Mouse (Mus musculus) urinary bladder, postnatal 4 days (tissue): ENCODE data around the gene Cgnl1.

Experiments
- DNase-seq, 2 experiments: peaks; one replicate each; pipeline ENCODE4 v3.0.0; 2021 to 2022; ENCODE audit warnings: low spot score in 2 of 2

Cgnl1 gene

DNA sequence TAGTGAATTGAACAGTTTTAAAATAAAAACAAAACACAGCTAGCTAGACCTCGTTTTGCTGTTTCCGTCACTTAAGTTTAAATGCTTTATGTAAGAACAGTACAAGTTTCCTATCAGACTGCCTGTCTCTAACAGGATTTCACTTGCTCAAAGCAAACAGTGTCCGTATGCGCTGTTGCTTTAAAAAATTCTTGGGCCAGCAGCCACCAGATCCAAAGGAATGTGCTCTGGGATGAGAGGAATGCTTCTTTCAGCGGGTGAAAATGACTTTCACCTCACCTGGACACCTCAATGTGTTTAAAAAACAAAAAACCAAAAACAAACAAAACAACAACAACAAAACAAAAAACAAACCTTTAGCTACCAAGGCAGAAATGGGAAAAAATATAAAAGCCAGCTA is 54.4 kb downstream of the Cgnl1 start:
- no peak for DNase-seq

DNA sequence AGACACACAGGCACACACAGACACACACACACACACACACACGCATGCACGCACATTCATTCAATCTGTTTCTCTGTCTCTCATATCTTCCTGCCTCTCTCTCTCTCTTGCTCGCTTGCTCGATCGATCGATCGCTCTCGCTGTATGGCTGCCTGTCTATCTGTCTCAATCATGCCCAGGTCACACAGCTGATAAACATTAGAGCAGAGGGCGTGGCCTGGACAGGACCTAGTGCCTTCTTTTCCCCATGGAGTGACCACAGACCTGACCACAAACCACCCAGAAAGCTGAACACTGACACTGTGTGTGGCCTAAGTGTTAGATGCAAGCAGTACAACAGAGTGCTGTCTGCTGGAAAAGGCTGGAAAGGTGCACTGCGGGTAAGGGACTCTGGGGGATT is 60.6 kb downstream of the Cgnl1 start:
- no peak for DNase-seq

DNA sequence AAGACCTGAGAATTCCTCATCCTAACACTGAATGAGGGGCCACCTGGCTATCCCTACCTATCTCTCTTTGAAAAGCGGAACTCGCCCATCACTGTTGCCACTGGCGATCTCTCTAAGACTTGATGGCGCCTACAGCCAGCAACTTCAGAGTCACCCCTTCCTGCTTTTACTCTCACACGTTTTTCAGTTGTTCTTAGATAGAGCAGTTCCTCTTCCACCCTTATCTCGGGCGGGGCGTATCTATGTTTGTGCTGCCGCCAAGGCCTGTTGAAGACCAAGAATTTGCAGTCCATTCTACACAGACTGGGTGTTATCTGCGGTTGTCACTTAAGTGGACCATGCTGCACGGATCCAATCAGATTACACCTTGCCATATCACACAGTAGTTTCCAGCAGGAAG is 62.2 kb downstream of the Cgnl1 start:
- no peak for DNase-seq

DNA sequence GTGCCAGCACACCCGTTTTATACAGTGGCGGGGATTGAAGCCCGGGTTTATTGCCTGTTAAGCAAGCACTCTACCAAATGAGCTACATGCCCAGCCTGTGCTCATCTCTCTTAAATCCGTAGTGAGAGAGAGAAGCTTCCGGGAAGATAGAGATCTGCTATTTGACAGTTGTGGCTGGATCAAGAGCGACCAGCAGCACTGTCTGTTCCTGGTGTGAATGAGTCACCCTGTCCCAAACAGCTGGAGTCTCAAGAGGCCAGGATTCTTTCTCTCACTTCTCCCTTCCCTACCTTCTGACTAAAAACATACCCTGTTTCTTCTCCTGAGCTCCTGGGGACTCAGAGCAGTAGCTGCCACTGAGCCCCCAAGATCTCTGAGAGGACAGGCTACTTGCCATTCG is 63.4 kb downstream of the Cgnl1 start:
- DNase-seq: no peak

DNA sequence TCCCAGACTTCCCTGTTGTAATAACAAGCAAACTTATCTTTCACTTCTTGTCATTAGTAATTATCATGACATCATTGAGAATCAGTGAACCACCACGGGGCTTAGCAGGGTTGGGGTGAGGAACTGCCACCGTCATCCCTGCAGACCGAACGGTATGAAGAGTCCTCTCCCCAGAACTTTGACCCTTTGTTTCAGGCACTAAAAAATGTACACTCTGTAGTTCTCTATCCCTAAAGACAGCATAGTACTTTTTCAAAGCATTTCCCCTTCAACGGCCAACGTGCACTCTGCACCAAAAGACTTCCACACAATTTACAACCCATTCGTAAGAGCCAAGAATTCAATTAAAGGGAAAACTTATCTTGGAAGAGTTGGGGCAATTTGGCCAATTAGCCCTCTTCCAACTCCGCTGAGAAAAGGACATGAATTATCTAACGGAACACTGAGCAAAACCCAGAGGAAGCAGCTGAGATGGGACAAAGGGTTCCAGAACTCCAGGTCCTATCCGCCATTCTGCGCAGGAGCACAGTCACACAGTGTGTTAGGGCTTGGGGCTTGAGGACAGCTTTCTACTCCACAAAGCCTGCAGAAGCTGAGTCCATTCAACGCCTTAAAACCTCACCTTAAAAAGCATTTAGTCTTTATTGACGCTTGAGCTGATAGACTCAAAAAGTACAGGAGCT is 66.9 kb downstream of the Cgnl1 start:
- no peak for DNase-seq

DNA sequence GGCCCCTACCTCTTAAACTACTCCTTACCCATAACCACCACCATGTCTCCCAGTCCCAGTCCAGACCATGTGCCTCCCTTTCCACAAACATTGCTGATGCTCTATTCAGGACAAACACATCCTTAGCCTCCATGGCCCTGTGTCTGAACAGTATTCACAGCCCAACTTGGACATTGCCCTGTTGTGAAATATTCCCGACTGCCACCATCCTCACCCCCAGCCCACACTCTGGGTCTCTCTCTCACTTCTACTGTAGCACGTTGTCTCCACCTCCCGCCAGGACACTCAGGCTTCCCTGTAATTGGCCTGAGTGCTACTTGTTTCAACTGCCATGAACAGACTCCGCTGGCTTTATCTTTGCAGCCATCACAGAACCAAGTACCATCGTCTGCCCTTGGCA is 72.3 kb downstream of the Cgnl1 start:
- no peak for DNase-seq

DNA sequence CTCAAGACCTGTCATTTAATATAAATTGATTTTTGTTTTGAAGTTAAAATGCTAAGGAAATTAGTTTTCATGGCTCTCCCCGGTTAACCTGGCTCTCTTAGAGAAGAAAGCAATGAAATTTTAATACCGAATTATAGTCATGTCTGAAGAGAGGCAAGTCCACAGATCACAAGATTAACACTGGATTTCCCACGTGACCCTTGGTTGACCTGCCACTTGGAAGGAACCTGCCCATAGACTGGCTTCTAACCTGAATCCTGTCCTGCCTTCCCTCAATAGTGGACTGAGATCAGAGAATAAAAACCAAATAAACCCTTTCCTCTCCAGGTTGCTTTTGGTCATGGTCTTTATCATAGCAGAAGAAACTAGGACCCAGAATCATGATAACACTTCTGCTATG is 73.3 kb downstream of the Cgnl1 start:
- DNase-seq: no peak

DNA sequence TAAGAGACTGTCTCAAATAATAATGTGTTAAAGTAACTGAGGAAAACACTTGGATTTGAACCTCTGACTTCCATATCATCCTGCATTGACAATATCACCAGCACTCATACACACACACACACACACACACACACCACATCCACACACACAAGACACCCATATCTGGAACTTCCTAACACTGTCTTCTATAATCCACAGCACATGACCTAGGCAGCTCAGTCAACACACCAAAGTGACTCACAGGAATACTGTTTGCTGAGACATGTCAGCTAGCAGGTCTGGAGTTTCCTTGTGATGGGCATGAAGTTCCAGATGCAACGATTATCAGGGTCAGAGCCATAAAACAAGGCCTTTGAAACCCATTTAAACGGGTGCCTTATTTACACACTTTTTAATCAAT is 74.2 kb downstream of the Cgnl1 start:
- DNase-seq: no peak

DNA sequence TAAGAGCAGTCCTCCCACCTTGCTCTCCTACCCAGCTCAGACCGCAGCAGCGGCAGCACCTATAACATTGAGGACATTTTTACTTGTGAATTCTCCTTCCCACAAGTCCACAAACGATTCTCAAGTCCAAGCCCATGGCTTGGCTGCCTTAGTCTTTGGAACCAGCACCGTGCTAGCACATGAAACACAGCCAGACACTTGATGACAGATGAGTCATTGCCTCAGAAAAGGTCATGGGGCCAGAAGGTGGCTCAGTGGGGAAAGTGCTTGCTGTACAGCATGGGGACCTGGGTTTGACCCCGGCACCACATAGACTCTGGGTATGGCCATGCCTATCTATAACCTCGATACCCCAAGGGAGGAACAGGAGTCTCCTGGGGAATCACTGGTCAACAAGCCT is 74.6 kb downstream of the Cgnl1 start:
- no peak for DNase-seq

DNA sequence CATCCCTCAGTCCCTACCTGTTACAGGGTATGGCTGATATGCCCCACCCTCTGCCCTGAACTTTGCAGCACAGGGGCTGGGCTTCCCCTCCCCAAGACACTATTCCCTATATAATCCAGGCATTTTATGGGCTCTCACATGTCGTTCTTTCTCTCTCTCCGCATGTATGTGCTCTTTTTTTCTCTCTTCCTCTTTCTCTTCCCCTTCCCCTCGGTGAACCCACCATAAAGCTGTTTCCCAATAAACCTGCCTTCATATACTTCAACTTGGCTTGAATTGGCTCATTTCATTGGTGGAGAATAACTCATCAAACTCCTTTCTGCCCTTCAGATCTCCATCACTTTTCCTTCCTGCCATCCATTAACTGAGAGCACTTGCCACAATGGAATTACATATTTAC is 76.3 kb downstream of the Cgnl1 start:
- DNase-seq: no peak

DNA sequence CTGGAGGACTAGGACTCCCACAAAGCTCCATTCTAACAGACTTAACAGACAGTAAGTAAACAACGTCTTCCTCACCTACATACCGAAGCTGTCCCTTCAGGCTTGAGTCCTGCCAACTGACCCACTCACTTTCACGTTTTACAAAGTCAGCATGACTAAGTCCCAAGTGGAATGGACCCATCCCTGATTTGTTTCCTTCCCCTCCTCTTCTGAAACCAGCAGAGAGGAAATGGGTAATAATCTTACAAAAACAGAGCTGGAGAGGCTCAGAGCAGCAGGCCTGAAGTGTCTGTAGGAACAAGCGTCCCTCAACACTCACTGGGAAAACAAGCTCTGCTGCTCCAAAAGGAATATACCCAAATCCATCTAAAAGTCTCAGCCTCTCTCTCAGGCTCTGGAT is 77.2 kb downstream of the Cgnl1 start:
- DNase-seq: no peak

DNA sequence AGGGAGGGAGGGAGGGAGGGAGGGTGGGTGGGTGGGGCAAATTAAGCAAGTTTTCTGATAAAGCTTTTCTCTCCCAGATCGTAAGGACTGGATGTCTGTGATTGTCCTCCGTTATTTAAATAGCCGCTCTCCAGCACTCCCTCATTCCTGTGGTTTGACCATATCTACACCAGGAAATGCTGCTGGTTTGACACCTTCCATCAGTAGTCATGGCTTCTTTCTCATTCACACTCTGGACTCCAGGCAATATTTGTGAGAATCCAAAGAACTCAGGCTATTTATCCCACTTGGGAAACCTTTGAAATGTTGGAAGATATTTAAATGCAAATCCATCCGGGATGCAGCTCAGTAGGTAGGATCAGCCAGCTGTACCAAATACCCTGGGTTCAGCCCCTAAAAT is 77.6 kb downstream of the Cgnl1 start:
- no peak for DNase-seq

DNA sequence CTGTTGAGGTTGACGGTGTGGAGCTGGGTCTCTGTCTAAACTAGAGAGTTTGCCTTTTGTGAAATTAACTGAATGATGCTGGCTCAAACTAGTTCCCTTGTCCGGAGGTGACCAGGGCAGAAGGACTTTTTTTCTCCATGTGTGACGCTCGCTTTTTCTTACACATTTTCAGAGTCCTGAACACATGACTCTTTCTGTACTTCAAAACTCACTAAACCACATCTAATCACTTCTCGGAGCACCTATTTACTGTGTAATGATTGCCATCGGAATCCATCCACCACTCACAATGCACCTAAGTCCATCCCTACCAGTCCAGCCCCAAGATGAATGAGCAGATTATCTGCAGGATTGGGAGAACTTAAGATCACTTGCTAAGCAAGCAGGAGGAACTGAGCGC is 79.2 kb downstream of the Cgnl1 start:
- DNase-seq: no peak

DNA sequence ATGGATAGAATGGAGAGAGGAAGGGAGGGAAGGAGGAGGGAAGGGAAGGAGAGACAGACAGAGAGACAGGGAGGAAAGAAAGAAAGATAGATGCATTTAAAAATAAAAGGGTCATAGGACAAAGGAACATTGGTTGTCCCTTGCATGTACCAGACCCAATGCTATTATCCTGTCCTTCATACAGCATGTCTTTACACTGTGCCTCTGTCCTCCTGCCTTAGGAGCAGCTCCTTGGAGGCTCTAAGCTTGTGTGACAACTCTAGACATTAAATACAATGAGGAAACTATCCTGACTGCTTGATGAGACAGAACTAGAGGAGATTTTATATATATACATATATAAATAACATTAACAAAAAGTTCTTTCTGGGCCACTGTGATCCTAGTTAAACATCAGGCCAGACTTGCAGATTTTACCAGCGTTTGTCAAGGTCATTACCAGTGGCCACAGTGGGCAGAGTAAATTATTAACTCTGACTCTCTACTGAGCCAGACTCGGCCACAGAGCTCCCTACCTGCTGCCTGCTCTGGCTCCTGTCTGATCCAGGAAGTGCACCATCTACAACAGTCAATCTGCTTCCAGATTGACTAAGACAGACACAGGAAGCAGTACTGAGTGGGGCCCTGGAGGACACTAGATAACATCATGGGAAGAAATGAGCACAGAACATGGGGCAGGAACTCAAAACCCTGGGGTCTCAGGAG is 81.9 kb downstream of the Cgnl1 start:
- no peak for DNase-seq

DNA sequence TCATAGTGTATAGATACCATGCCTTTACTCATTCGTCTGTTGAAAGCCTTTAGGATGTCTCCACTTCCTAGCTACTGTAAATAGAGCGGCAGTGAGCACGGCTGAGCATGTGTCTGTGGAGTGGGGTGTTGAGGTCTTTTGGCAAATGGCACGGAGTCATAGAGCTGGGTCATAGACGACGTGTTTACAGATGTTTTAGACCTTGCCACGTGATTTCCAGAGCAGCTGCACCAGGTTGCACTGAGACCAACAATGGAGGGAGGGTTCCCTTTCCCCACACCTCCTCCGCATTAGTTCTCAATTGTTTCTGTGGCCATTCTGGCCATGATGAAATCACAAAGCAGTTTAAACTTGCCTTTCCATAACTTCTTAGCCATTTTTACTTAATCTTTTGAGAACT is 84.9 kb downstream of the Cgnl1 start:
- DNase-seq: no peak

DNA sequence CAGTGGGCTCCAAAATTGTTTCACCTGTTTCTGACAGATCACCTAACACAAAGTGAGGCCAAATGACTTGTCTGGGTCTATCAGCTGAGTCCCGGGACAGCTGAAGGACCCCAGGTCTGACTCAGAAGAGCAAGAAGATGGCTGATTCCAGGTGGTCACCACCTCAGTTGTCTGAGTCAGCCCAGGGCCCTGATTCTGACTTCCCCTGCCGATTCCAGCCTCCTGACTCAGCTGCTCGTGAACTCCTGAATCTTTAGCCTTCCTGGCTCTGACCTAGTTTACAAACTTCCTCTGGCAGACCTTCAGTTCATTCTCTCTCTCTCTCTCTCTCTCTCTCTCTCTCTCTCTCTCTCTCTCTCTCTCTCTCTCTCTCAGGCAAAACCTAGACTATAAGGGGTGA is 86.6 kb downstream of the Cgnl1 start:
- no peak for DNase-seq

DNA sequence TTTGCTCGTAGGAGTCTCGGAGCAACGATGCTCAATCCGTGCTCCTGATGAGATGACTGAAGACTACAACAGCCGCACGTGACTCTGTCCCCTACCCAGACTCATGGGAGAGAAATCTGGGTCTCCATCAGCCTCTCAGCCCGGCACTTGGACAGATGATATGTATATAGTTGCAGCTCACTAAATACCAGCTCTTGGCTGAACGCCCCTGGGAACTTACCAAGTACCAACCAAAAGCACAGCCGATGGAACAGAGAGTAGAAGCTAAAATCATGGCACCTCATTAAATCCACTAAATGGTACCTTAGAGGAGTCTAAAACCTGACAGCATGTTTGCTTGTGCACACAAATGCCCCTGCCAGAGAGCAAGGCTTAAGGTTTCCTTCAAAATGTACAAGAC is 91.0 kb downstream of the Cgnl1 start:
- DNase-seq: no peak

DNA sequence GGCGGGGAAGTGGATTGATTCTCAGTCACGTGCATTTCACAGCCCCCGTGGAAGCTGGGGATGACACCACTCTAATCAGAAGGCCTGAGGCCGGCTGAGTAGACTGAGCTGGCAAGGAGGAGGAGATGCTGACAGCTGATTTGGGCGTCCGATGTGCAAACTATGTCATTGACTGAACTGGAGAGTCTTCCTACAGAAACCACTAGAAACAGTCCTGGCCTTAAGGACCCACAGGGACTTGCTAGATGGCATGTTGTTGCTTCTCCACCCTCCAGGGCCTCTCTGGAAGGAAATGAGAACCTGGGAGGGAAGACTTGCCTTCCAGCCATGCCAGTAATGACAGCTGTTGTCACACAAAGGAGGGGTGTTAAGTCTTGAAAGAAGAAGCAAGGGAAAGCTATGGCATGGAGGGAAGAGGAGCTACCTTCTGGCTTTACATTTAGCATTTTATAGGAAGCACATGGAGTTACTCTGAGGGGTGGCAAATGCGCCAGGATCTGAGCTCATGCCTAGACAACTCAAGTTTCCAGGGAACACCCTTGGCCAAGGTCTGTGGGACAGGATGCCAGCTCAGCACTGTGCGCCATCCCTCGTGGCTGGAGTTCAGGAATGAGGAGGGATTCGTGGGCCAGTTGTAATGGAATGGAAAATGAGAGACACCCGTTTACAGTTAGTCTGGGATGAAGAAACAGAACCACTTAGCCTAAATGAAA is 92.1 kb downstream of the Cgnl1 start:
- peak in 1 of 2 experiments; percentile 52 for DNase-seq

DNA sequence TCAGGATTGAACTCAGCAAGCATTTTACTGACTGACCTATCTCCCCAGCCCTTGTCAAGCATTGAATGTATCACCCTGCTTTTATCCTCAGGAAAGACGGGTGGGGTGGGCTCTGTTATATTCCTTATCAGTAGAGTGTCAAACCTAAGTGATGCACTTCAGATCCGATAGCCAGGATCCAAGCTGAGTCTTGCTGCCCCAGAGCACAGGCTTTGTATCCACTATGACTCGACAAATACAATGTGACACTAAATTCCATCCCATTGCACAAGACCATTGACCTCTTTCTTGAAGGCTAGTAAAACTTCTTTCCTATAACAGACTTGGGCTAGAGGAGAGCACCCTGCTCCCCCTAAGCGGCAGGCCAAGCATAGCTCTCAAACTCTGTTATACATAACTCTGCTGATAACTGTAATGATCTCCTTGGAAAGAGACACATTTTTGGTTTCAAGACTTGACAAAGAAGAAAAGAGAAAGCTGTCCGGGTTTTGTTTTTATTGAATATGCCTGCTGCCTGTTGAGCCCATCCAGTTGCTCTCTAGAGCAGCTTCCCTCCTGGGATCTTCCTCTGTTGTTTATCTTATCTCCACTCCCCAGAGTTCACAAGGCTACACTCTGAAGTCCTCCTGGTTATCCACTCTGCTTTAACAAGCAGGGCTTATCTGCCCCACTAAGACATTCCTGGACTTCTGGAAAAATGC is 94.3 kb downstream of the Cgnl1 start:
- no peak for DNase-seq

DNA sequence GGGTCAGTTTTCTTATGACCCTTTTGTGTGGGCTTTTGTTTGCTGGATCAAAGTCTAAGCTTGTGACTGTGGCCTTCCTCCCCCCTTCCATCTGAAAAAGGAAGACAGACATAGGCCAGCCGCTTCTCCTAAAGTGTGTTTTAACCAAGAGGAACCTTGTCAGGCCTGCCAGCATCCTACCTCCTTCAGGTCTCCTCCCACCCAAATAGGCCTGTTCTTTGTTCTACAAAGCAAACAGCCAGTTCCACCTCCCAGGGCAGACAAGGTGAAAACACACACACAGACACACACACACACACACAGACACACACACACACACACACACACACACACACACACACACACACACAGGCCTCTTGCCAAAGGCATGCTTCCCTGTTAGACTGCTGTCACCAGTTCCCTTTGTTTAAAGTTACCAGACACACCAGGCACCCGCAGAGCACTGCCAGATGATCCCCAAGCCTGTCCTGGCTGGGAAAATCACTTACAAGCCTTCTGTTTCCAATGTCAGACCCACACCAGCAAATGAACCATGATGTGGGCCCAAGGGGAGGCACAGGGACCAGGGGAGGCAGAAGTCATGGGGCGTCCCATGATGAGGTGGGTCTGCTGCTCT is 95.5 kb downstream of the Cgnl1 start:
- no peak for DNase-seq

DNA sequence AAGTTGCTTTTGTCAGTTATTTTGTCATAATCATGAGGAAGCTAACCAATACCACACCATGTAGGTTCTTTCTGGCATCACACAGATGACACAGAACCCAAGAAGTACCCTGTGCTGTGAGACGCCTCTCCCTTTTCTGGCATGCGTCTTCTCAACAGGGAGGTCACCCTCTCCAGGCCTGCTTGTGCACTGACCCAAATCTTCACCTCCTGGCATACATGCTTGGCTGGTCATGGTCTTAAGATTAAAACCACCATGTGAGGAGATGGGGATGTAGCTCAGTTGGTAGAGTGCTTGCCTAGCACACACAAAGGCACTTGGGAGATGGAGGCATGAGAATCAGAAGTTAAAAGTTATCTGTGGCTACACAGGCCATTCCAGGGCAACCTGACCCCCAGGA is 96.2 kb downstream of the Cgnl1 start:
- DNase-seq: no peak

DNA sequence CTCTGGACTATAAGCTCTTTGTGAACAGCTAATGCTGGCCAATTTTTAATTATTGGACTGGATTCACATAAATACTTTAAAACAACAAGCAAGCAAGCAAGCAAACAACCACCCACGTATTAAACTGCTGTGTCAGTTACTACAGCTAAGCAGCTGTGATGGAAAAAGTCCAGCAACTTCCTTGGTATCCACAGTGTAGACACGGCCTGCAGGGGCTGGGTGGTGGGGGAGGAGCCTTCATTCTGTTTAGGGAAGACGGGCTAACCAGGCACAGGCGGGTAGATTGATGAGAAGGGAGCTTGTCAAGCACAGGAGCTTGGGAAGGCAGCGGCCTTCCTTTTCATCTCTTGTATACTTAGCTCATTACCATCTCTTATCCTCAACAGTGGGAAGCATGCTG is 96.9 kb downstream of the Cgnl1 start:
- no peak for DNase-seq
